Mouse (Mus musculus): ENCODE data around the gene Cacnb1. TPM values are rescaled to one million over a fixed set of nuclear protein-coding genes. Genes with fewer than 3 reads are reported as not detected.

Gene Cacnb1
- total RNA-seq, 2 experiments from 2014 or later = 7.4 to 8.0 TPM

- intact Hi-C loops (cut with DNase I) = no loop called here
Measured at GRCm38 (mm10) chr11:97959300-97959680, 63.5 kb downstream of the Cacnb1 start.

GRCm38 (mm10) chr11:97958641-97959299 is 64.1 kb downstream of the Cacnb1 start:
- intact Hi-C loops (cut with DNase I) = no loop called here
- no peak for DNase-seq

More at GRCm38 (mm10) chr11:97959300-97959680, 63.5 kb downstream of the Cacnb1 start:
- no peak for DNase-seq

GRCm38 (mm10) chr11:97956905-97957560 is 65.8 kb downstream of the Cacnb1 start:
- intact Hi-C loops (cut with DNase I) = no loop called here

GRCm38 (mm10) chr11:97955915-97956314 is 66.9 kb downstream of the Cacnb1 start:
- no peak for DNase-seq
- intact Hi-C loops (cut with DNase I) = no loop called here

More at GRCm38 (mm10) chr11:97956905-97957560, 65.8 kb downstream of the Cacnb1 start:
- DNase-seq = peak in 1 of 2 experiments; percentile 20

GRCm38 (mm10) chr11:97955146-97955902 is 67.5 kb downstream of the Cacnb1 start:
- DNase-seq = no peak
- intact Hi-C loops (cut with DNase I) = no loop called here

- intact Hi-C loops (cut with DNase I) = no loop called here
- no peak for DNase-seq
Measured at GRCm38 (mm10) chr11:97954469-97955141, 68.2 kb downstream of the Cacnb1 start.

- intact Hi-C loops (cut with DNase I) = no loop called here
- no peak for DNase-seq
Measured at GRCm38 (mm10) chr11:97953939-97954275, 68.9 kb downstream of the Cacnb1 start.

GRCm38 (mm10) chr11:97953179-97953938 is 69.5 kb downstream of the Cacnb1 start:
- DNase-seq = no peak
- intact Hi-C loops (cut with DNase I) = no loop called here

GRCm38 (mm10) chr11:97952367-97953006 is 70.3 kb downstream of the Cacnb1 start:
- DNase-seq = no peak
- intact Hi-C loops (cut with DNase I) = no loop called here

Small RNA genes lying within 50 kb of the gene (microRNA-seq; reads per million reads assigned to microRNA genes)
- gene Gm27597 = 0 reads per million in 2 experiments

Other genes starting within 250 kb of the Cacnb1 start
- gene 1700001P01Rik, start 247.1 kb downstream of the Cacnb1 start, total RNA-seq (2021) = not detected
- 100 to 1,000 TPM; 677 to 703 TPM for gene Rpl23, start 240.6 kb downstream of the Cacnb1 start, total RNA-seq (2021)
- 10 to 100 TPM; 74.9 to 76.4 TPM for gene Lasp1, start 224.0 kb downstream of the Cacnb1 start, total RNA-seq (2021)
- 1 to 10 TPM in 1 of 2 experiments, under 1 TPM in 1; 0.84 to 1.0 TPM for gene B230217C12Rik, start 182.3 kb downstream of the Cacnb1 start, total RNA-seq (2021)
- under 1 TPM; 0.55 to 0.69 TPM for gene Fbxo47, start 138.9 kb downstream of the Cacnb1 start, total RNA-seq (2021)
- 1 to 10 TPM; 4.8 to 6.9 TPM for gene Plxdc1, start 36.6 kb downstream of the Cacnb1 start, total RNA-seq (2021)
- 1 to 10 TPM; 1.6 to 1.7 TPM for gene Arl5c, start 26.9 kb downstream of the Cacnb1 start, total RNA-seq (2021)
- gene Rpl19, start 3.7 kb upstream of the Cacnb1 start, total RNA-seq (2021) = 100 to 1,000 TPM; 713 to 718 TPM
- gene Stac2, start 30.4 kb upstream of the Cacnb1 start, total RNA-seq (2021) = under 1 TPM; 0.31 to 0.42 TPM
- gene Fbxl20, start 127.4 kb upstream of the Cacnb1 start, total RNA-seq (2021) = 10 to 100 TPM; 21.0 to 27.6 TPM
- gene Med1, start 170.3 kb upstream of the Cacnb1 start, total RNA-seq (2021) = 10 to 100 TPM; 45.9 to 46.5 TPM
- gene Cdk12, start 180.0 kb upstream of the Cacnb1 start, total RNA-seq (2021) = 10 to 100 TPM; 31.6 to 32.7 TPM